In the genomic region with DNA sequence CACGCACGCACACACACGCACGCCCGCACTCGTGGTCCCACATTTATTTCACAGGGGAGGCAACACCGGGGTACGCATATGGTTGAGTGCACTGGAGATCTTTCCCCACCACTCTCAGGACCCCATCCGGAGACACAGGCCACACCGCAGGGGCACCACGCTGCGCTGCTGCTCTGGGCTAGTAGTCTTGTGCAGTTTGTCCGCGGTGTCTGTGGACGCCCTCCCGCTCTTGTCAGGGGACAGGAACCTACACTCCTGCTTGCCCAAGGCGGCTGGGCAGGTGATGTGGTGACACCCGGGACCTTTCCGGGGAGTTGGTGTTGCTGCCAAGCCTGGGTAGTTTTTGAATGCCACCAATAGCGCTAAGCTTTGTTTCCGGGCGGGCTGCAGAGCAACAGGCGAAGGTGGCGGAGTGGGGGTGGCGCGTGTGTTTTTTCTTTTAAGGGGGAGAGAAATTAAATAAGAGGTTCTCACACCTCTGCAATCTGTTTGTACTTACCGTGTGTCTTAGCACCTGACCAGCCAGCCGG, we compare ENCODE assay signal across 11 mouse cellular contexts. TPM values are rescaled to one million over a fixed set of nuclear protein-coding genes. Genes with fewer than 3 reads are reported as not detected.
DNase-seq lines count a peak whose midpoint lies in the region; ATAC-seq lines count a peak whose summit lies in the region.
"Had no signal": no experiment of that assay in that cellular context is flagged by ENCODE, and none has a peak within 500 bp of the region (broad histone marks: within the 10 kb centered on the region; RNA-seq: fewer than 3 reads in every experiment).

No protein-coding gene starts in this region.

- 2% methylated on average over 28 of the region's 28 CpGs for WGBS in kidney, embryonic 14.5 days
- WGBS in forebrain, embryonic 16.5 days = 2% methylated on average over 28 of the region's 28 CpGs
- 4% methylated on average over 28 of the region's 28 CpGs for WGBS in midbrain, embryonic 12.5 days

- no peak for ATAC-seq in kidney, embryonic 14.5 days (ENCODE audit: low FRiP score, low TSS enrichment)
- no peak for ATAC-seq in forebrain, embryonic 16.5 days
- ATAC-seq in midbrain, embryonic 12.5 days (ENCODE audit: low FRiP score, low read depth) = no peak
- ATAC-seq: Patski had no signal

- H3K9ac ChIP-seq in kidney, embryonic 14.5 days (ENCODE audit: low read depth, low read length) = peak overlapping the region; percentile 34; the same call in 1 of the 2 replicates
- no peak overlapping the region for H3K9ac ChIP-seq in forebrain, embryonic 16.5 days (replicated peaks; ENCODE audit: low read depth, low read length)
- H3K9ac ChIP-seq in midbrain, embryonic 12.5 days (replicated peaks) = no peak overlapping the region

- DNase-seq in kidney, adult 8-10 months = no peak
- peak; percentile 41 for DNase-seq in Muller cell, postnatal 12 days (ENCODE audit: inconsistent ontology term)
- DNase-seq in T-cell, adult 2 months (ENCODE audit: low spot score) = no peak
- no peak for DNase-seq in adrenal gland, postnatal 36 days
- DNase-seq in c-Kit-positive CD71-positive TER-119-positive erythroid progenitor cells, embryonic 14.5 days (ENCODE audit: low spot score) = no peak
- DNase-seq: kidney, adult 2 months; lung, postnatal 36 days had no signal

- no peaks in the 10 kb centered on the region for H3K9me3 ChIP-seq in kidney, embryonic 14.5 days (ENCODE audit: control insufficient read depth, low read length)
- H3K9me3 ChIP-seq in forebrain, embryonic 16.5 days (ENCODE audit: control insufficient read depth, low read length) = no peaks in the 10 kb centered on the region
- no peaks in the 10 kb centered on the region for H3K9me3 ChIP-seq in midbrain, embryonic 12.5 days

- H3K27me3 ChIP-seq in kidney, embryonic 14.5 days (ENCODE audit: control insufficient read depth, insufficient read depth, low read length) = peaks cover 97% of the 10 kb centered on the region
- H3K27me3 ChIP-seq in forebrain, embryonic 16.5 days (replicated peaks; ENCODE audit: control insufficient read depth, insufficient read depth, low read length) = peaks cover 86% of the 10 kb centered on the region
- H3K27me3 ChIP-seq in midbrain, embryonic 12.5 days = peaks cover 100% of the 10 kb centered on the region
- H3K27me3 ChIP-seq: Patski had no signal

- peaks cover 13% of the 10 kb centered on the region for H3K4me1 ChIP-seq in kidney, embryonic 14.5 days (ENCODE audit: control insufficient read depth, insufficient read depth, low read length)
- peaks cover 25% of the 10 kb centered on the region for H3K4me1 ChIP-seq in forebrain, embryonic 16.5 days (replicated peaks; ENCODE audit: control insufficient read depth, insufficient read depth, low read length)
- H3K4me1 ChIP-seq in midbrain, embryonic 12.5 days = peaks cover 38% of the 10 kb centered on the region

- peak overlapping the region; percentile 40 for H3K4me3 ChIP-seq in kidney, embryonic 14.5 days (ENCODE audit: low read length)
- H3K4me3 ChIP-seq in forebrain, embryonic 16.5 days (replicated peaks; ENCODE audit: low read length) = peak overlapping the region; percentile 10
- H3K4me3 ChIP-seq in midbrain, embryonic 12.5 days = peak overlapping the region; percentile 9; the same call in 1 of the 2 replicates

- no peak overlapping the region for H3K27ac ChIP-seq in kidney, embryonic 14.5 days (ENCODE audit: low read depth, low read length)
- H3K27ac ChIP-seq in forebrain, embryonic 16.5 days (ENCODE audit: low read length) = no peak overlapping the region
- no peak overlapping the region for H3K27ac ChIP-seq in midbrain, embryonic 12.5 days (replicated peaks)

- H3K4me2 ChIP-seq in kidney, embryonic 14.5 days (replicated peaks; ENCODE audit: low read depth, low read length) = 0 out of 2 replicates have a peak overlapping the region, but pooled peaks have one; percentile 21
- peak overlapping the region; percentile 29 for H3K4me2 ChIP-seq in forebrain, embryonic 16.5 days (ENCODE audit: low read length)
- H3K4me2 ChIP-seq in midbrain, embryonic 12.5 days (replicated peaks) = 0 out of 2 replicates have a peak overlapping the region, but pooled peaks have one; percentile 52

- no peaks in the 10 kb centered on the region for H3K36me3 ChIP-seq in kidney, embryonic 14.5 days (ENCODE audit: control insufficient read depth, insufficient read depth, low read length)
- no peaks in the 10 kb centered on the region for H3K36me3 ChIP-seq in forebrain, embryonic 16.5 days (ENCODE audit: control insufficient read depth, insufficient read depth)
- no peaks in the 10 kb centered on the region for H3K36me3 ChIP-seq in midbrain, embryonic 12.5 days

RNA-seq across cellular contexts. Expression of a gene that starts 1.5 kb away (rescaled TPM):
- polyA plus RNA-seq in kidney, embryonic 14.5 days (2014; fragmentation: Nextera tagmentation; extraction: Ambion mirVana) = 26.7 and 34.8 TPM in 2 replicates
- 6.1 and 8.2 TPM in 2 replicates for polyA plus RNA-seq in forebrain, embryonic 16.5 days (2015; fragmentation: Nextera tagmentation; extraction: Ambion mirVana)
- polyA plus RNA-seq in midbrain, embryonic 12.5 days (2016; fragmentation: Nextera tagmentation; extraction: Ambion mirVana) = 0.92 and 1.6 TPM in 2 replicates
- total RNA-seq in adrenal gland, postnatal 36 days (2021) = under 1 TPM; 0.23 to 0.95 TPM

RNA-seq across cellular contexts. Expression of a gene that starts 7.3 kb away (rescaled TPM):
- 8.5 and 12.4 TPM in 2 replicates for polyA plus RNA-seq in kidney, embryonic 14.5 days (2014; fragmentation: Nextera tagmentation; extraction: Ambion mirVana)
- 74.9 and 90.8 TPM in 2 replicates for polyA plus RNA-seq in forebrain, embryonic 16.5 days (2015; fragmentation: Nextera tagmentation; extraction: Ambion mirVana)
- 19.3 and 21.7 TPM in 2 replicates for polyA plus RNA-seq in midbrain, embryonic 12.5 days (2016; fragmentation: Nextera tagmentation; extraction: Ambion mirVana)
- total RNA-seq in adrenal gland, postnatal 36 days (2021) = 10 to 100 TPM in 1 of 2 experiments, 1 to 10 TPM in 1; 9.5 to 11.3 TPM

RNA-seq across cellular contexts. Expression of a gene that starts 12.1 kb away (rescaled TPM):
- 129 and 151 TPM in 2 replicates for polyA plus RNA-seq in kidney, embryonic 14.5 days (2014; fragmentation: Nextera tagmentation; extraction: Ambion mirVana)
- 149 and 157 TPM in 2 replicates for polyA plus RNA-seq in forebrain, embryonic 16.5 days (2015; fragmentation: Nextera tagmentation; extraction: Ambion mirVana)
- 130 and 134 TPM in 2 replicates for polyA plus RNA-seq in midbrain, embryonic 12.5 days (2016; fragmentation: Nextera tagmentation; extraction: Ambion mirVana)
- total RNA-seq in adrenal gland, postnatal 36 days (2021) = 100 to 1,000 TPM; 144 to 154 TPM

RNA-seq across cellular contexts. Expression of a gene that starts 16.1 kb away (rescaled TPM):
- 1,078 and 1,559 TPM in 2 replicates for polyA plus RNA-seq in kidney, embryonic 14.5 days (2014; fragmentation: Nextera tagmentation; extraction: Ambion mirVana)
- polyA plus RNA-seq in forebrain, embryonic 16.5 days (2015; fragmentation: Nextera tagmentation; extraction: Ambion mirVana) = 660 and 697 TPM in 2 replicates
- polyA plus RNA-seq in midbrain, embryonic 12.5 days (2016; fragmentation: Nextera tagmentation; extraction: Ambion mirVana) = 748 and 749 TPM in 2 replicates
- total RNA-seq in adrenal gland, postnatal 36 days (2021) = 1,000 to 10,000 TPM; 1,515 to 1,560 TPM

RNA-seq across cellular contexts. Expression of a gene that starts 17.7 kb away (rescaled TPM):
- polyA plus RNA-seq in kidney, embryonic 14.5 days (2014; fragmentation: Nextera tagmentation; extraction: Ambion mirVana) = 14.4 and 19.2 TPM in 2 replicates
- 23.1 and 26.2 TPM in 2 replicates for polyA plus RNA-seq in forebrain, embryonic 16.5 days (2015; fragmentation: Nextera tagmentation; extraction: Ambion mirVana)
- 17.8 and 18.5 TPM in 2 replicates for polyA plus RNA-seq in midbrain, embryonic 12.5 days (2016; fragmentation: Nextera tagmentation; extraction: Ambion mirVana)
- 10 to 100 TPM; 23.6 to 24.4 TPM for total RNA-seq in adrenal gland, postnatal 36 days (2021)
